Mouse (Mus musculus) intestine, postnatal 0 days (tissue): ENCODE measurements around the gene Strc. TPM values are rescaled to one million over a fixed set of nuclear protein-coding genes. Genes with fewer than 3 reads are reported as not detected.
"Not testable (repeated sequence)": the region's sequence is repeated elsewhere in the genome, so short reads cannot be mapped to it uniquely, and the experiment has no call there.

Experiments
- ATAC-seq: fragments of 200-750 bp; cut with Nextera tagmentation; 2 replicates; pipeline ENCODE4 v1.8.0; 2017; ENCODE audit warnings: mild to moderate bottlenecking, moderate TSS enrichment, moderate library complexity
- H3K27ac ChIP-seq: fragments of 300-500 bp; sonication (generic); 2 replicates; pipeline ENCODE4 v1.5.1; 2014; ENCODE audit warnings: mild to moderate bottlenecking, low read depth, low read length, moderate library complexity
- H3K27me3 ChIP-seq: fragments of 300-500 bp; sonication (generic); replicated peaks from 2 replicates; pipeline ENCODE4 v1.6.1; 2014; ENCODE audit warnings: low read length, mixed read lengths; ENCODE audit not compliant: control insufficient read depth, insufficient read depth
- H3K36me3 ChIP-seq: fragments of 300-500 bp; sonication (generic); 2 replicates; pipeline ENCODE4 v1.6.1; 2014; ENCODE audit warnings: mild to moderate bottlenecking, moderate library complexity; ENCODE audit not compliant: control insufficient read depth, insufficient read depth
- H3K4me1 ChIP-seq: fragments of 300-500 bp; sonication (generic); replicated peaks from 2 replicates; pipeline ENCODE4 v1.6.1; 2014; ENCODE audit warnings: antibody characterized with exemption, low read length, mixed read lengths; ENCODE audit not compliant: control insufficient read depth, insufficient read depth
- H3K4me2 ChIP-seq: fragments of 300-500 bp; sonication (generic); replicated peaks from 2 replicates; pipeline ENCODE4 v1.6.1; 2014; ENCODE audit warnings: low read depth, mild to moderate bottlenecking, moderate library complexity
- H3K4me3 ChIP-seq: fragments of 300-500 bp; sonication (generic); 2 replicates; pipeline ENCODE4 v1.5.1; 2014; ENCODE audit warnings: low read depth, low read length
- H3K9ac ChIP-seq: fragments of 300-500 bp; sonication (generic); 2 replicates; pipeline ENCODE4 v1.6.1; 2014; ENCODE audit warnings: mild to moderate bottlenecking, low read depth, low read length
- H3K9me3 ChIP-seq: fragments of 300-500 bp; sonication (generic); 2 replicates; pipeline ENCODE4 v1.6.1; 2016; ENCODE audit warnings: mixed run types; ENCODE audit not compliant: control insufficient read depth
- CTCF ChIP-seq: sonication (generic); IDR thresholded peaks from 2 replicates; pipeline ENCODE4 v1.5.1; 2016; ENCODE audit warnings: low read depth, mild to moderate bottlenecking, control low read depth, antibody characterized with exemption, moderate library complexity
- WGBS: fragments of 180-500 bp; shearing (Covaris S2); extraction: QIAGEN DNeasy Blood & Tissue Kit; methylation state at CpG from one replicate; pipeline ENCODE4 v1.1.7; 2014; 5-methylcytosine and 5-hydroxymethylcytosine counted together
- polyA plus RNA-seq: library from polyadenylated mRNA; unstranded; fragments of >200 nt; fragmentation: Nextera tagmentation; extraction: Ambion mirVana; gene quantifications from 2 replicates; pipeline ENCODE4 v1.2.1, GENCODE M21; 2015

Gene Strc
- 0.01 and 0.05 TPM in 2 replicates for polyA plus RNA-seq

GRCm38 (mm10) chr2:121386961-121387575, at the start of gene Strc:
Strc (minus strand) TSS chr2:121387168.
- not testable (repeated sequence) for H3K27ac ChIP-seq, H3K27me3 ChIP-seq, H3K36me3 ChIP-seq, H3K4me1 ChIP-seq, ATAC-seq, H3K9me3 ChIP-seq, H3K9ac ChIP-seq, H3K4me2 ChIP-seq, H3K4me3 ChIP-seq
- 97% methylated on average over 14 of the region's 17 CpGs for WGBS

GRCm38 (mm10) chr2:121434854-121435253, 47.9 kb upstream of the Strc start:
- WGBS = 80% methylated on average over 1 of the region's 1 CpGs

GRCm38 (mm10) chr2:121425890-121426289, 38.9 kb upstream of the Strc start:
- Histone ChIP-seq H3K4me2 (no peak overlapping the region), H3K4me1 (no peaks in the 10 kb centered on the region), H3K9me3 (no peaks in the 10 kb centered on the region), H3K36me3 (peaks cover 72% of the 10 kb centered on the region), H3K4me3 (no peak overlapping the region), H3K27ac (no peak overlapping the region), H3K27me3 (no peaks in the 10 kb centered on the region), H3K9ac (no peak overlapping the region)
- ATAC-seq = no peak
- no peak for TF ChIP-seq CTCF
- WGBS = 86% methylated on average over 2 of the region's 2 CpGs

More at GRCm38 (mm10) chr2:121434854-121435253, 47.9 kb upstream of the Strc start:
- no peaks in the 10 kb centered on the region for H3K9me3 ChIP-seq
- TF ChIP-seq CTCF = peak; percentile 70
- no peaks in the 10 kb centered on the region for H3K4me1 ChIP-seq
- H3K9ac ChIP-seq = no peak overlapping the region
- H3K27me3 ChIP-seq = no peaks in the 10 kb centered on the region
- H3K4me2 ChIP-seq = no peak overlapping the region
- ATAC-seq = no peak
- peaks cover 89% of the 10 kb centered on the region for H3K36me3 ChIP-seq
- no peak overlapping the region for H3K4me3 ChIP-seq
- no peak overlapping the region for H3K27ac ChIP-seq

GRCm38 (mm10) chr2:121423166-121423565, 36.2 kb upstream of the Strc start:
- ATAC-seq = no peak
- H3K36me3 ChIP-seq = peaks cover 54% of the 10 kb centered on the region
- WGBS = 79% methylated on average over 2 of the region's 2 CpGs

GRCm38 (mm10) chr2:121418476-121418875, 31.5 kb upstream of the Strc start:
- H3K4me2 ChIP-seq = no peak overlapping the region
- WGBS = 60% methylated on average over 3 of the region's 3 CpGs
- TF ChIP-seq CTCF = no peak
- no peaks in the 10 kb centered on the region for H3K27me3 ChIP-seq
- H3K9me3 ChIP-seq = no peaks in the 10 kb centered on the region
- no peaks in the 10 kb centered on the region for H3K4me1 ChIP-seq
- H3K9ac ChIP-seq = no peak overlapping the region
- no peak for ATAC-seq
- H3K27ac ChIP-seq = no peak overlapping the region
- H3K36me3 ChIP-seq = peaks cover 25% of the 10 kb centered on the region
- no peak overlapping the region for H3K4me3 ChIP-seq

More at GRCm38 (mm10) chr2:121423166-121423565, 36.2 kb upstream of the Strc start:
- Histone ChIP-seq H3K9me3 (no peaks in the 10 kb centered on the region), H3K27me3 (no peaks in the 10 kb centered on the region), H3K9ac (no peak overlapping the region), H3K4me1 (no peaks in the 10 kb centered on the region), H3K4me3 (no peak overlapping the region), H3K27ac (no peak overlapping the region), H3K4me2 (no peak overlapping the region)
- TF ChIP-seq CTCF = no peak

GRCm38 (mm10) chr2:121416356-121416755, 29.4 kb upstream of the Strc start:
- WGBS = 52% methylated on average over 6 of the region's 6 CpGs
- ATAC-seq = no peak
- H3K9ac ChIP-seq = no peak overlapping the region

More at GRCm38 (mm10) chr2:121416356-121416755, 29.4 kb upstream of the Strc start:
- no peaks in the 10 kb centered on the region for H3K4me1 ChIP-seq
- TF ChIP-seq CTCF = no peak
- no peaks in the 10 kb centered on the region for H3K9me3 ChIP-seq
- peak overlapping the region; percentile 28; the same call in 1 of the 2 replicates for H3K4me2 ChIP-seq
- no peak overlapping the region for H3K27ac ChIP-seq
- H3K36me3 ChIP-seq = peaks cover 10% of the 10 kb centered on the region; the same call in 1 of the 2 replicates
- H3K27me3 ChIP-seq = no peaks in the 10 kb centered on the region
- no peak overlapping the region for H3K4me3 ChIP-seq
